Mouse (Mus musculus) kidney, embryonic 14.5 days (tissue): ENCODE measurements around the gene Map10. TPM values are rescaled to one million over a fixed set of nuclear protein-coding genes. Genes with fewer than 3 reads are reported as not detected.
A peak's percentile ranks its signal among the peaks of the same experiment; 100 is the strongest.

Experiments used
- ATAC-seq: fragments of 200-750 bp; cut with Nextera tagmentation; 2 replicates; pipeline ENCODE4 v1.8.0; 2017; ENCODE audit warnings: moderate number of reproducible peaks, mild to moderate bottlenecking, moderate TSS enrichment, moderate library complexity; ENCODE audit not compliant: low FRiP score, low TSS enrichment
- H3K27ac ChIP-seq: fragments of 300-500 bp; sonication (generic); 2 replicates; pipeline ENCODE4 v1.5.1; 2014; ENCODE audit warnings: low read depth, mild to moderate bottlenecking, low read length, moderate library complexity, mixed read lengths
- H3K27me3 ChIP-seq: fragments of 300-500 bp; sonication (generic); 2 replicates; pipeline ENCODE4 v1.6.1; 2014; ENCODE audit warnings: mild to moderate bottlenecking, low read length; ENCODE audit not compliant: control insufficient read depth, insufficient read depth
- H3K36me3 ChIP-seq: fragments of 300-500 bp; sonication (generic); 2 replicates; pipeline ENCODE4 v1.6.1; 2014; ENCODE audit warnings: low read length, mixed read lengths; ENCODE audit not compliant: control insufficient read depth, insufficient read depth
- H3K4me1 ChIP-seq: fragments of 300-500 bp; sonication (generic); 2 replicates; pipeline ENCODE4 v1.6.1; 2014; ENCODE audit warnings: low read length, mixed read lengths; ENCODE audit not compliant: control insufficient read depth, insufficient read depth
- H3K4me2 ChIP-seq: fragments of 300-500 bp; sonication (generic); replicated peaks from 2 replicates; pipeline ENCODE4 v1.6.1; 2014; ENCODE audit warnings: low read depth, mild to moderate bottlenecking, low read length
- H3K4me3 ChIP-seq: fragments of 300-500 bp; sonication (generic); 2 replicates; pipeline ENCODE4 v1.5.1; 2014; ENCODE audit warnings: mild to moderate bottlenecking, low read length
- H3K9ac ChIP-seq: fragments of 300-500 bp; sonication (generic); 2 replicates; pipeline ENCODE4 v1.6.1; 2014; ENCODE audit warnings: low read depth, mild to moderate bottlenecking, low read length, moderate library complexity
- H3K9me3 ChIP-seq: fragments of 300-500 bp; sonication (generic); 2 replicates; pipeline ENCODE4 v1.6.1; 2016; ENCODE audit warnings: low read length; ENCODE audit not compliant: control insufficient read depth
- WGBS: fragments of 180-500 bp; shearing (Covaris S2); extraction: QIAGEN DNeasy Blood & Tissue Kit; methylation state at CpG from one replicate; pipeline ENCODE4 v1.1.7; 2014; 5-methylcytosine and 5-hydroxymethylcytosine counted together
- polyA plus RNA-seq: library from polyadenylated mRNA; unstranded; fragments of >200 nt; fragmentation: Nextera tagmentation; extraction: Ambion mirVana; gene quantifications from 2 replicates; pipeline ENCODE4 v1.2.1, GENCODE M21; 2014

Map10 gene
- polyA plus RNA-seq, 1 experiment from 2014 or later = 6.8 TPM

DNA sequence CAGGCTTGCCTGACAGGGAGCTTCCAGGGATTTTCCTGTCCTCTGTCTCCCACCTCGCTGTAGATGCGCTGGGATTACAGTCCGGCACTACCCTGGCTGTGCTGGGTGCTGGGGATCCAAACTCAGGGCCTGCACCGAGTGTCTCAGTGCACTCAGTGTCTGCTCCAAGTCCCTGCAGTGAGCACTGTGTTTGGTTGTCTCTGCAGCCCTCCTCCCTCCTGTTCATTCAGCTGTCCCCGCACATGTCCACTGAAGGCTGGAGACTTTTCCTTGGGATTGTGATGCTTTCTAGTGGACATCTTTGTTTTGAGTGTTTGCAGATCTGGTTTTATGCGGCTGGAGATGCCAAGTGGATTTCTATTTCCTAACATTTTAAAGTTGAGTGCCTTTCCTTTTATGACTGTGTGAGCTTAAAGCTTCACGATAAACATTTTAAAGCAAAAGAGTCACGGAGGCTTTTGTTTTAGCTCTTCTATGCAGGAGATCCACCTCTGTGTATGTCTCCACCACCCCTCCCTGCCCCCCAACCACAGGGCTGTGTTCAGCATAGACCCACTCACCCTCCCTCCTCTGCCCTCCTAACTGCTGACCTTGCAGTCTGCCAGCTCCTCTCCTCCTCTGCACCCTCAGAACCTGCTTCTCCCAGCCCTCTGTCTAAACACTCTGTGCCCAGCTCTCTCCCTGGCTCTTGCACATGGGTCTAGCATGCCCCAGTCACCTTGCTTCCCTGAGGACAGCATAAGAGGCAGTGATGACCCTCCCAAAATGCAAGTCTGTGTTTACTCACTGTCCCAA lies 9.4 kb downstream of the Map10 start:
- H3K27me3 ChIP-seq = no peaks in the 10 kb centered on the region
- ATAC-seq = no peak
- 82% methylated on average over 8 of the region's 8 CpGs for WGBS

DNA sequence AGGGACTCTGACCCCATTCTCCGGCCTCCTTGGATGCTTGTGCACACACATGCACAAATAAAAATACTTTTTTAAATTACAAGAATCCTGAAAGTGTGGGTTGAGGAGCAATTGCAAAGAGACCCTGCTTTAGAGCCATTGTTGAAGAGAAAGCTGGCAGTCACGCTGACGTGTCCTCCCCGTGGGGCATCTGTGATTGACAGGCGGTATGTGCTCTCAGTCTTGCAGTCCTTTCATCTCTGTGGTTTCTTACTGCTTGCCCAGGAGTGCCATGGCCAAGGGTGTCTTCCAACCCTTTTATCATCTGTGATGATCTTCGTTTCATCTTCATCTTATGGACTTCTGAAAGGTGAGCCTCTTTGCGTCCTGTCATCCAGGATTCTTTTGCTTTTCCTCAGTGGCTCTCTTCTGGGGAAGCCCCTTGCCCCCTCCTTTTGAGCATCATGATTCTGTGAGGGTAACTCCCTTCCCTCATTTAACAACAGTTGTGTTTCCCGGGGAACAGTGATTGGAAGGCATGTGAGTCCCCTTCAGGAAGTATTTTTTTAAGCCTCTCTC lies 11.3 kb downstream of the Map10 start:
- Histone ChIP-seq H3K4me1 (0 out of 2 replicates have a peak, but pooled peaks cover 3% of the 10 kb centered on the region), H3K27me3 (no peaks in the 10 kb centered on the region), H3K9ac (no peak overlapping the region), H3K36me3 (no peaks in the 10 kb centered on the region), H3K9me3 (no peaks in the 10 kb centered on the region), H3K4me2 (no peak overlapping the region), H3K4me3 (no peak overlapping the region), H3K27ac (no peak overlapping the region)
- ATAC-seq = no peak
- WGBS = 51% methylated on average over 8 of the region's 8 CpGs

More for the DNA sequence above, 9.4 kb downstream of the Map10 start:
- Histone ChIP-seq H3K9ac (no peak overlapping the region), H3K9me3 (no peaks in the 10 kb centered on the region), H3K4me1 (0 out of 2 replicates have a peak, but pooled peaks cover 3% of the 10 kb centered on the region), H3K27ac (no peak overlapping the region), H3K36me3 (no peaks in the 10 kb centered on the region), H3K4me2 (no peak overlapping the region), H3K4me3 (no peak overlapping the region)

DNA sequence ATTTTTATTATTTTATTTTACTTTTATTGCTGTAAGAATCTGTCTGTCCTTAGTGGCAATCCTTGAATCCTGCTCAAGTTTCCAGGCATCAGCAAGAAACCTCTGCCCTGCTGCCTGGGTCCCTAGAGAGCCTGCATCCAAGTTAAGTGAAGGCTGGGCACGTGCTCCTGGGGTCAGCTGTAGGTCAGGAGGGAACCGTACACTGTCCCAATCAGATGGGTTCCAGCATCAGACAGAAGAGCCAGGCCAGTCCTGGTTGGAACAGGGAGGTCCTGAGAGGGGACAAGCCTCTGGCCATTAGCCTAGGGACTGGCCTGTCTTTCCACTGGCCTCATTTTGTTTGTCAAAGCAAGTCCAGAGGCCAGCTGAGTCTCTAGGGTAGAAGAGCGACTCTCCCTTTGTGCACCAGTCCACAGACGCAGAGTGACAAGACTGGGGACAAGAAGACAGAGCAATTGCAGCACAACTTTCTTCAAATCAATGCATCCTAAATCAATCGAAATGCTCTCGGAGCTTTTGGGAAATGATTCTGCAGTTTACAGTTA lies 15.7 kb downstream of the Map10 start:
- no peak for ATAC-seq
- no peaks in the 10 kb centered on the region for H3K36me3 ChIP-seq
- no peaks in the 10 kb centered on the region for H3K27me3 ChIP-seq
- no peak overlapping the region for H3K27ac ChIP-seq
- peaks cover 1% of the 10 kb centered on the region; the same call in 1 of the 2 replicates for H3K4me1 ChIP-seq
- H3K4me3 ChIP-seq = no peak overlapping the region
- H3K4me2 ChIP-seq = no peak overlapping the region
- H3K9ac ChIP-seq = no peak overlapping the region
- WGBS = 62% methylated on average over 6 of the region's 6 CpGs
- no peaks in the 10 kb centered on the region for H3K9me3 ChIP-seq

DNA sequence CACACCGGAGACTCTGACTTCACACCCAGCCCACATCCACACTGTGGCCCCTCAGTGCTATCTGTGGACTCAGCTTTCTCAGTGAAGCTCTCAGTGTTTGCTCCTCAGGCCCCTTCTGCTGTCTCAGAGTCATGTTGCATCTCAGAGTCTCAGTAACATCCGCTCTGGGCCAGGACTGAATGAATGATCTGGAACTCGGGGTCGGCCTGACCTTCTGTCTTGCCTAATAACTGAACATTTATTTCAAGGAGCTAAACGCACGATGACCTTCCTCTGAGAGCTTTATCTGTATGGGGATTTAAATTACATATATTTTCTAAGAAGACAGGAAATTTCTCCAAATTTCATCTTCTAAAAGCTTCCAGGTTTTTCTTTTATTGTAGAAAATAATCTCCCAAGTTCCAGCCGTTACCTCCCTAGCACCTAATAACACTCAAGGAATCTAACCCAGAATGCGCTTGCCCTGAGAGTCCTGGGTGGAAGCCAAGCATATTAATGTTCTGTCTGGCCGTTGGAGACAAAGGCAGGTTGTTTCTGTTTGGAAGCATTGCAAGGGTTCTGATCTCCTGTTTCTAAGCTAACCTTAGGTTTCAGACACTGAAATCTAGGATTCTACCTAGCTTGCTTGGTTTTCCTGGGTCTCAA lies 16.7 kb downstream of the Map10 start:
- Histone ChIP-seq H3K9ac (no peak overlapping the region), H3K27me3 (no peaks in the 10 kb centered on the region), H3K27ac (no peak overlapping the region), H3K4me3 (no peak overlapping the region), H3K4me1 (peaks cover 8% of the 10 kb centered on the region; the same call in 1 of the 2 replicates), H3K4me2 (no peak overlapping the region), H3K9me3 (no peaks in the 10 kb centered on the region), H3K36me3 (no peaks in the 10 kb centered on the region)
- WGBS = 62% methylated on average over 9 of the region's 9 CpGs
- ATAC-seq = no peak

DNA sequence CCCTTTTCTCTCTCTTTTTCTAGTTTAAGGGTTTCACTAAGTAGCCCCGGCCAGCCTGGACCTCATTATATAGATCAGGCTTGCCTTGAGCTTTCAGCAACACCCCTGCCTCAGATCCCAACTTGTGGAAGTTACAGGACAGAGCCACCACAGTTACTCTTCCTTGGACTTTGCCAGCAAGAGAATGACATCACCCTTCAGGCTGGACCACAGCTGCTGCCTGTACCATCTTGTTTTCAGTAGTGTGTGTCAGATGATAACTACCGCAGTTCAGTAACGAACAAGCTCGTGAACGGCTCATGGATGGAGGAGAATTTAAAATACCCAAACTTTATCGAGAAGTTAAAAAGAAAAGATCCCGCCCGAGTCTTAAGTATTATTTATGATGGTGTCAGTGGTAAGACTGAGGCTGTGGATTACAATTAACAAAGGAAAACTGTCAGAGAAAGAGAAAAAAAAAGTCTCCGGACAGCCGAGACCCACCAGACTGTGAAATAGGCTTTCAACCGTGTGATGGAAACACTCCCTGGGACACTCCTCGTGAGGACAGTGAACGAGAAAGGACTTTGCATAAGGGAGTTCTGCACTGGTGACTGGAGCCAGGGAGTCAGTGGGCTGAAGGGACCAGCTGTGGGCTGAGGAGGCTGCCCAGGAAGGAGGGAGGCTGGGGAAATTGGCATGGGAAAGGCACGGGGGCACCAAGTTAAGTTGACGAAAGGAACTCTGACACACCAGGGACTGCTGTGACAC lies 20.7 kb downstream of the Map10 start:
- peaks cover 10% of the 10 kb centered on the region; the same call in 1 of the 2 replicates for H3K4me1 ChIP-seq
- WGBS = 35% methylated on average over 15 of the region's 15 CpGs
- no peak overlapping the region for H3K9ac ChIP-seq
- ATAC-seq = peak; percentile 89
- no peaks in the 10 kb centered on the region for H3K27me3 ChIP-seq
- H3K27ac ChIP-seq = peak overlapping the region; percentile 32; the same call in 1 of the 2 replicates
- no peaks in the 10 kb centered on the region for H3K36me3 ChIP-seq
- no peak overlapping the region for H3K4me3 ChIP-seq
- no peaks in the 10 kb centered on the region for H3K9me3 ChIP-seq
- H3K4me2 ChIP-seq = no peak overlapping the region; the same call in 1 of the 2 replicates

DNA sequence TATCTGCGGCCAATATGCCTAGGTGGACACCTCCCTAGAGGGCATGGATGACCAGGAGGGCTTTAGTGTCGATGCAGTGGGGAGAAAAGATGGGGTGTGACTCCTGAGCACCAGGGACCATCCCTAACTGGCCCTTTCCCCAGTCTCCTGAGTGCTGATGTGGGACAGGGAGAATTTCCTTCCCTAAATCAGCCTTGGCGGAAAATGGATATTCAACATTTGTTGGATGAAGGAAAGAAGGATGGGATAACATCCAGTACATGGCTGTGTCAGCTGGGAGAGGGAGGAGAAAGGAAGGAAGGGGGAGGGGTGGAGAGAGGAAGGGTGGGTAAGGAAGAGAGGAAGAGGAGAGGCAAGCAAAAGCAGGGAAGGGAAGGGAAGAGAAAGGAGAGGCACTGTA lies 21.3 kb downstream of the Map10 start:
- H3K27ac ChIP-seq = peak overlapping the region; percentile 18; the same call in 1 of the 2 replicates
- H3K9ac ChIP-seq = no peak overlapping the region
- H3K27me3 ChIP-seq = no peaks in the 10 kb centered on the region
- H3K4me2 ChIP-seq = no peak overlapping the region
- H3K4me1 ChIP-seq = peaks cover 10% of the 10 kb centered on the region; the same call in 1 of the 2 replicates
- no peaks in the 10 kb centered on the region for H3K9me3 ChIP-seq
- H3K36me3 ChIP-seq = no peaks in the 10 kb centered on the region
- whole genome bisulfite sequencing = 63% methylated on average over 3 of the region's 3 CpGs
- no peak overlapping the region for H3K4me3 ChIP-seq
- ATAC-seq = peak; percentile 14; the same call in 1 of the 2 replicates

DNA sequence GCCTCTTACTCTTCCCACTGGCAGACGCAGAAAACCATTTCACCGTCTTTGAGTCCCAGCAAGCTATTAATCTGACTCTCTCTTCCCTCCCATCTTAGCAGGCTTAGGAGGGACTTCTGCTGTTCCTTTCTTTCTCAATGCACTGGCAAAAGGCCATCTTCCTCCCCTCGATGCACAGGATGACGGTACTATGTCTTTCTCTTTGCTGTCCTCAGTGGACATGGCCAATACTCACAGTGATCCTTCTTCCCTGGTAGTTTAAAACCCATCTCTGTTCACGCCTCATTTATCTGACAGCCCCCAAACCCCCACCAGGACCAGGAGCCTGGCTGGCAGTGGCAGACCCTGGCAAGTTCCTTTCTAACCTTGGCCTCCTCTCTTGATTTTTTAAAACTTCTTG lies 22.8 kb downstream of the Map10 start:
- Histone ChIP-seq H3K9me3 (no peaks in the 10 kb centered on the region), H3K36me3 (no peaks in the 10 kb centered on the region), H3K4me2 (no peak overlapping the region), H3K9ac (no peak overlapping the region), H3K4me3 (no peak overlapping the region), H3K27me3 (no peaks in the 10 kb centered on the region), H3K27ac (no peak overlapping the region), H3K4me1 (peaks cover 10% of the 10 kb centered on the region; the same call in 1 of the 2 replicates)
- WGBS = 46% methylated on average over 5 of the region's 5 CpGs
- no peak for ATAC-seq

DNA sequence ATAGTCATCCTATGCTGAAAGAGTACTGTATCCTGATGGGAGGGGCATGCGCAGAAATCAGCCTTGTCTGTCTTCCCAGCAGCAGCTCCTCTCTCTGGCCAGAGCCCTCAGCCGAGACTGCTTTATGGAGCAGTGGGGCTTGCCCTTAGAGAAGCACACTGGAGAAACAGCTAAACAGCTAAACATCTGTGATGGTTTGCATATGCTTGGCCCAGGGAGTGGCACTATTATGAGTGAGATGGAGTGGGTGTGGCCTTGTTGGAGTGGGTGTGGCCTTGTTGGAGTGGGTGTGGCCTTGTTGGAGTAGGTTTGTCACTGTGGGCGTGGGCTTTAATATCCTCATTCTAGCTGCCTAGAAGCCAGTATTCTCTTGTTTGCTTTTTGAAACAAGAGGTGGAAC lies 23.6 kb downstream of the Map10 start:
- ATAC-seq = no peak

More for the DNA sequence above, 23.6 kb downstream of the Map10 start:
- Histone ChIP-seq H3K9ac (no peak overlapping the region), H3K36me3 (no peaks in the 10 kb centered on the region), H3K27me3 (no peaks in the 10 kb centered on the region), H3K4me2 (no peak overlapping the region), H3K4me1 (peaks cover 10% of the 10 kb centered on the region; the same call in 1 of the 2 replicates), H3K9me3 (no peaks in the 10 kb centered on the region), H3K4me3 (no peak overlapping the region), H3K27ac (no peak overlapping the region)
- WGBS = 69% methylated on average over 3 of the region's 3 CpGs
